ENCODE assay signal across 8 mouse cellular contexts in genomic region chr15:81856030-81856790, GRCm38 (mm10). TPM values are rescaled to one million over a fixed set of nuclear protein-coding genes. Genes with fewer than 3 reads are reported as not detected.
DNase-seq lines count a peak whose midpoint lies in the region; ATAC-seq and TF ChIP-seq lines count a peak whose summit lies in the region.

No protein-coding gene starts in this region.

- ATAC-seq in forebrain, embryonic 15.5 days (replicated peaks), result peak; percentile 89
- ATAC-seq in lung, embryonic 15.5 days (ENCODE audit: borderline replicate concordance, extremely low read depth, low FRiP score, low TSS enrichment), result peak; percentile 84

- H3K4me1 ChIP-seq in forebrain, embryonic 15.5 days, result peaks cover 40% of the 10 kb centered on the region
- H3K4me1 ChIP-seq in lung, embryonic 15.5 days, result peaks cover 25% of the 10 kb centered on the region
- peaks cover 20% of the 10 kb centered on the region for H3K4me1 ChIP-seq in thymus, adult 2 months (replicated peaks; ENCODE audit: control insufficient read depth, insufficient read depth, low read length)

- H3K36me3 ChIP-seq in forebrain, embryonic 15.5 days, result peaks cover 11% of the 10 kb centered on the region
- H3K36me3 ChIP-seq in lung, embryonic 15.5 days, result peaks cover 23% of the 10 kb centered on the region
- peaks cover 4% of the 10 kb centered on the region for H3K36me3 ChIP-seq in thymus, adult 2 months (ENCODE audit: control insufficient read depth, insufficient read depth, low read length)

- DNase-seq in MEL-GATA-1-ER (ENCODE audit: extremely low read depth, low read depth), result peak; percentile 91
- DNase-seq in cerebellum, adult 11-12 months, result peak; percentile 95
- peak; percentile 76 for DNase-seq in heart, postnatal 25 days (ENCODE audit: low spot score)
- peak; percentile 82 to 86 for DNase-seq in layer of hippocampus, adult 2 months (ENCODE audit: low spot score in 2 of 2)
- peak; percentile 85 for DNase-seq in ovary, adult 18-20 months (ENCODE audit: low spot score)
- peak; percentile 79 for DNase-seq in thymus, adult 2 months

- H3K9me3 ChIP-seq in forebrain, embryonic 15.5 days, result no peaks in the 10 kb centered on the region
- H3K9me3 ChIP-seq in lung, embryonic 15.5 days, result no peaks in the 10 kb centered on the region

- no peak for TF ChIP-seq CTCF in layer of hippocampus, adult 2 months (conservative IDR thresholded peaks at IDR 0.05)
- no peak for TF ChIP-seq CTCF in thymus, adult 2 months (IDR thresholded peaks at IDR 0.05; ENCODE audit: borderline replicate concordance, control insufficient read depth, extremely low read depth, insufficient read depth, low read length, poor library complexity)

- no peaks in the 10 kb centered on the region for H3K27me3 ChIP-seq in forebrain, embryonic 15.5 days
- H3K27me3 ChIP-seq in lung, embryonic 15.5 days, result no peaks in the 10 kb centered on the region
- H3K27me3 ChIP-seq in thymus, adult 2 months (ENCODE audit: control insufficient read depth, insufficient read depth, low read length), result no peaks in the 10 kb centered on the region

- TF ChIP-seq POLR2A in thymus, adult 2 months (IDR thresholded peaks at IDR 0.05; ENCODE audit: control insufficient read depth, extremely low read depth, insufficient read depth, low read length, poor library complexity), result no peak

- H3K4me3 ChIP-seq in forebrain, embryonic 15.5 days, result peak overlapping the region; percentile 62
- peak overlapping the region; percentile 69 for H3K4me3 ChIP-seq in layer of hippocampus, adult 2 months
- H3K4me3 ChIP-seq in lung, embryonic 15.5 days, result peak overlapping the region; percentile 76
- H3K4me3 ChIP-seq in thymus, adult 2 months (ENCODE audit: control insufficient read depth, insufficient read depth, low read length), result peak overlapping the region; percentile 94

- intact Hi-C loops in heart, postnatal 25 days (cut with DNase I), result loop anchor here (2.0 to 5.0 kb wide), 2 partner anchors 23 to 44 kb away; no protein-coding TSS in a partner anchor

- peak overlapping the region; percentile 92 for H3K4me2 ChIP-seq in forebrain, embryonic 15.5 days (replicated peaks)
- peak overlapping the region; percentile 86 for H3K4me2 ChIP-seq in lung, embryonic 15.5 days

- H3K9ac ChIP-seq in forebrain, embryonic 15.5 days (replicated peaks), result peak overlapping the region; percentile 75
- peak overlapping the region; percentile 87 for H3K9ac ChIP-seq in lung, embryonic 15.5 days

- peak overlapping the region; percentile 97 for H3K27ac ChIP-seq in forebrain, embryonic 15.5 days (replicated peaks)
- peak overlapping the region; percentile 96 for H3K27ac ChIP-seq in layer of hippocampus, adult 2 months
- H3K27ac ChIP-seq in lung, embryonic 15.5 days, result peak overlapping the region; percentile 98
- peak overlapping the region; percentile 83 for H3K27ac ChIP-seq in thymus, adult 2 months (ENCODE audit: control insufficient read depth, insufficient read depth, low read length)

- WGBS in forebrain, embryonic 15.5 days, result under 1% methylated on average over 28 of the region's 28 CpGs
- under 1% methylated on average over 28 of the region's 28 CpGs for WGBS in lung, embryonic 15.5 days
- WGBS in thymus, adult 2 months, result 1% methylated on average over 28 of the region's 28 CpGs

RNA-seq across cellular contexts. Expression of gene Tob2, which starts 2.4 kb away (rescaled TPM):
- 20.2 and 21.1 TPM in 2 replicates for polyA plus RNA-seq in forebrain, embryonic 15.5 days (2015; fragmentation: Nextera tagmentation; extraction: Ambion mirVana)
- total RNA-seq in heart, postnatal 25 days (2021), result 10 to 100 TPM; 66.9 to 95.5 TPM
- 10 to 100 TPM; 28.6 to 38.4 TPM for total RNA-seq in layer of hippocampus, adult 2 months (2021)
- polyA plus RNA-seq in lung, embryonic 15.5 days (2015; fragmentation: Nextera tagmentation; extraction: Ambion mirVana), result 27.0 and 29.1 TPM in 2 replicates
- 64.6 and 76.1 TPM in 2 replicates for polyA plus RNA-seq in thymus, adult 2 months (2012; rRNA removed)

RNA-seq across cellular contexts. Expression of gene Phf5a, which starts 15.5 kb away (rescaled TPM):
- polyA plus RNA-seq in forebrain, embryonic 15.5 days (2015; fragmentation: Nextera tagmentation; extraction: Ambion mirVana), result 124 and 128 TPM in 2 replicates
- 10 to 100 TPM; 29.7 to 38.0 TPM for total RNA-seq in heart, postnatal 25 days (2021)
- 10 to 100 TPM; 33.0 to 36.8 TPM for total RNA-seq in layer of hippocampus, adult 2 months (2021)
- polyA plus RNA-seq in lung, embryonic 15.5 days (2015; fragmentation: Nextera tagmentation; extraction: Ambion mirVana), result 172 and 183 TPM in 2 replicates
- polyA plus RNA-seq in thymus, adult 2 months (2012; rRNA removed), result 71.7 and 87.9 TPM in 2 replicates

RNA-seq across cellular contexts. Expression of gene Aco2, which starts 15.9 kb away (rescaled TPM):
- 243 and 244 TPM in 2 replicates for polyA plus RNA-seq in forebrain, embryonic 15.5 days (2015; fragmentation: Nextera tagmentation; extraction: Ambion mirVana)
- total RNA-seq in heart, postnatal 25 days (2021), result 1,000 to 10,000 TPM; 2,060 to 2,092 TPM
- 100 to 1,000 TPM; 442 to 446 TPM for total RNA-seq in layer of hippocampus, adult 2 months (2021)
- 164 and 173 TPM in 2 replicates for polyA plus RNA-seq in lung, embryonic 15.5 days (2015; fragmentation: Nextera tagmentation; extraction: Ambion mirVana)
- 342 and 377 TPM in 2 replicates for polyA plus RNA-seq in thymus, adult 2 months (2012; rRNA removed)

RNA-seq across cellular contexts. Expression of gene Tef, which starts 54.0 kb away (rescaled TPM):
- 31.9 and 32.6 TPM in 2 replicates for polyA plus RNA-seq in forebrain, embryonic 15.5 days (2015; fragmentation: Nextera tagmentation; extraction: Ambion mirVana)
- total RNA-seq in heart, postnatal 25 days (2021), result 100 to 1,000 TPM in 1 of 2 experiments, 10 to 100 TPM in 1; 64.1 to 135 TPM
- total RNA-seq in layer of hippocampus, adult 2 months (2021), result 100 to 1,000 TPM; 273 to 304 TPM
- 27.4 and 31.4 TPM in 2 replicates for polyA plus RNA-seq in lung, embryonic 15.5 days (2015; fragmentation: Nextera tagmentation; extraction: Ambion mirVana)
- polyA plus RNA-seq in thymus, adult 2 months (2012; rRNA removed), result 29.3 and 34.6 TPM in 2 replicates

Comparison
In these comparisons a context has a peak if more than half of its experiments do, and no peak if none do; other contexts are left out.
1. Peak in every context shown above with its lines: DNase-seq, ATAC-seq, H3K4me3 ChIP-seq and H3K27ac ChIP-seq.